Mouse (Mus musculus) G1E (cell line): ENCODE results near the gene Spdye4b.

Source experiments
- CTCF ChIP-seq: IDR thresholded peaks from 2 replicates; pipeline ENCODE4 v1.5.1; 2012; ENCODE audit warnings: low read depth, low read length, inconsistent platforms, mixed read lengths
- GATA1 ChIP-seq: IDR thresholded peaks from 2 replicates; pipeline ENCODE4 v1.6.1; 2012; ENCODE audit warnings: borderline replicate concordance, low read length, inconsistent platforms, mixed read lengths
- TAL1 ChIP-seq: conservative IDR thresholded peaks from 2 replicates; pipeline ENCODE4 v1.6.1; 2012; ENCODE audit warnings: low read depth, low read length, inconsistent platforms, mixed read lengths

- TF ChIP-seq CTCF (no peak), GATA1 (no peak), TAL1 (no peak)
Measured at GRCm38 (mm10) chr5:143222287-143222686, 41.5 kb downstream of the Spdye4b start.
